Mouse (Mus musculus) hindbrain, postnatal 0 days (tissue): ENCODE results near the gene Abca4. TPM values are rescaled to one million over a fixed set of nuclear protein-coding genes. Genes with fewer than 3 reads are reported as not detected.

Experiments
- ATAC-seq: fragments of 200-750 bp; cut with Nextera tagmentation; 2 replicates; pipeline ENCODE4 v1.8.0; 2017; ENCODE audit warnings: mild to moderate bottlenecking, moderate TSS enrichment, moderate library complexity
- DNase-seq: peaks from one replicate; pipeline ENCODE4 v3.0.0-alpha.2; 2015; ENCODE audit warnings: low spot score
- H3K27ac ChIP-seq: fragments of 300-500 bp; sonication (generic); 2 replicates; pipeline ENCODE4 v1.5.1; 2014; ENCODE audit warnings: mild to moderate bottlenecking
- H3K27me3 ChIP-seq: fragments of 300-500 bp; sonication (generic); 2 replicates; pipeline ENCODE4 v1.6.1; 2014; ENCODE audit warnings: low read length, mixed read lengths; ENCODE audit not compliant: insufficient read depth
- H3K36me3 ChIP-seq: fragments of 300-500 bp; sonication (generic); 2 replicates; pipeline ENCODE4 v1.6.1; 2014; ENCODE audit warnings: low read length, mixed read lengths; ENCODE audit not compliant: insufficient read depth
- H3K4me1 ChIP-seq: fragments of 300-500 bp; sonication (generic); 2 replicates; pipeline ENCODE4 v1.6.1; 2014; ENCODE audit warnings: antibody characterized with exemption, low read length, mixed read lengths; ENCODE audit not compliant: insufficient read depth
- H3K4me2 ChIP-seq: fragments of 300-500 bp; sonication (generic); 2 replicates; pipeline ENCODE4 v1.6.1; 2014; ENCODE audit warnings: low read depth, mild to moderate bottlenecking, low read length, moderate library complexity, mixed read lengths
- H3K4me3 ChIP-seq: fragments of 300-500 bp; sonication (generic); 2 replicates; pipeline ENCODE4 v1.5.1; 2014; ENCODE audit warnings: low read length
- H3K9ac ChIP-seq: fragments of 300-500 bp; sonication (generic); replicated peaks from 2 replicates; pipeline ENCODE4 v1.6.1; 2014; ENCODE audit warnings: mild to moderate bottlenecking, low read length, moderate library complexity, mixed read lengths
- H3K9me3 ChIP-seq: fragments of 300-500 bp; sonication (generic); 2 replicates; pipeline ENCODE4 v1.6.1; 2016; ENCODE audit warnings: low read length, mixed read lengths
- CTCF ChIP-seq: IDR thresholded peaks from 2 replicates; pipeline ENCODE4 v1.5.1; 2016; ENCODE audit warnings: antibody characterized with exemption, control low read depth, low read depth
- WGBS: fragments of 180-500 bp; shearing (Covaris S2); extraction: QIAGEN DNeasy Blood & Tissue Kit; methylation state at CpG from one replicate; pipeline ENCODE4 v1.1.7; 2014; 5-methylcytosine and 5-hydroxymethylcytosine counted together
- polyA plus RNA-seq: library from polyadenylated mRNA; unstranded; fragments of >200 nt; fragmentation: Nextera tagmentation; extraction: Ambion mirVana; gene quantifications from 2 replicates; pipeline ENCODE4 v1.2.1, GENCODE M21; 2015
- total RNA-seq: library from RNA; depleted of rRNA; stranded (reverse); fragments of >200 nt; gene quantifications from 2 replicates; pipeline ENCODE4 v1.2.3, GENCODE M21; 2014

The Abca4 gene
- total and polyA plus RNA-seq, 2 experiments from 2014 or later: 4.8 to 11.7 TPM

GRCm38 (mm10) chr3:122034240-122034639 lies 10.0 kb upstream of the Abca4 start:
- TF ChIP-seq CTCF: no peak
- Histone ChIP-seq H3K27me3 (no peaks in the 10 kb centered on the region), H3K4me3 (no peak overlapping the region), H3K4me2 (no peak overlapping the region), H3K4me1 (no peaks in the 10 kb centered on the region), H3K9ac (no peak overlapping the region), H3K27ac (no peak overlapping the region), H3K9me3 (no peaks in the 10 kb centered on the region), H3K36me3 (no peaks in the 10 kb centered on the region)
- 77% methylated on average over 5 of the region's 5 CpGs for WGBS
- no peak for DNase-seq
- ATAC-seq: no peak

- no peaks in the 10 kb centered on the region for H3K36me3 ChIP-seq
- DNase-seq: no peak
- ATAC-seq: no peak
- no peaks in the 10 kb centered on the region for H3K27me3 ChIP-seq
- no peak overlapping the region for H3K9ac ChIP-seq
- H3K27ac ChIP-seq: no peak overlapping the region
- H3K4me2 ChIP-seq: no peak overlapping the region
- WGBS: 44% methylated on average over 3 of the region's 3 CpGs
- TF ChIP-seq CTCF: no peak
- H3K4me3 ChIP-seq: no peak overlapping the region
- no peaks in the 10 kb centered on the region for H3K9me3 ChIP-seq
- H3K4me1 ChIP-seq: no peaks in the 10 kb centered on the region
Observed at GRCm38 (mm10) chr3:122035092-122035491, 9.2 kb upstream of the Abca4 start.

- WGBS: 76% methylated on average over 6 of the region's 6 CpGs
- Histone ChIP-seq H3K4me3 (no peak overlapping the region), H3K36me3 (no peaks in the 10 kb centered on the region), H3K4me1 (0 out of 2 replicates have a peak, but pooled peaks cover 10% of the 10 kb centered on the region), H3K9ac (no peak overlapping the region), H3K27me3 (peaks cover 4% of the 10 kb centered on the region; the same call in 1 of the 2 replicates), H3K27ac (no peak overlapping the region), H3K4me2 (no peak overlapping the region), H3K9me3 (no peaks in the 10 kb centered on the region)
- no peak for TF ChIP-seq CTCF
- DNase-seq: no peak
- ATAC-seq: no peak
Observed at GRCm38 (mm10) chr3:122040522-122040921, 3.7 kb upstream of the Abca4 start.

- WGBS: 35% methylated on average over 8 of the region's 8 CpGs
- Histone ChIP-seq H3K4me2 (no peak overlapping the region), H3K9me3 (no peaks in the 10 kb centered on the region), H3K36me3 (no peaks in the 10 kb centered on the region), H3K27me3 (peaks cover 4% of the 10 kb centered on the region; the same call in 1 of the 2 replicates), H3K4me3 (no peak overlapping the region), H3K4me1 (peaks cover 22% of the 10 kb centered on the region), H3K27ac (0 out of 2 replicates have a peak overlapping the region, but pooled peaks have one; percentile 65), H3K9ac (no peak overlapping the region)
- no peak for TF ChIP-seq CTCF
- ATAC-seq (no peak), DNase-seq (peak; percentile 6)
Observed at GRCm38 (mm10) chr3:122043102-122043501, 1.1 kb upstream of the Abca4 start.

- Histone ChIP-seq H3K27me3 (peaks cover 4% of the 10 kb centered on the region; the same call in 1 of the 2 replicates), H3K36me3 (no peaks in the 10 kb centered on the region), H3K4me3 (no peak overlapping the region), H3K4me1 (peaks cover 24% of the 10 kb centered on the region), H3K27ac (no peak overlapping the region), H3K4me2 (peak overlapping the region; percentile 30), H3K9me3 (no peaks in the 10 kb centered on the region), H3K9ac (no peak overlapping the region)
- ATAC-seq (peak; percentile 49), DNase-seq (peak; percentile 82)
- WGBS: 10% methylated on average over 10 of the region's 10 CpGs
- no peak for TF ChIP-seq CTCF
Observed at GRCm38 (mm10) chr3:122046187-122046620, 2.0 kb downstream of the Abca4 start.

DNA sequence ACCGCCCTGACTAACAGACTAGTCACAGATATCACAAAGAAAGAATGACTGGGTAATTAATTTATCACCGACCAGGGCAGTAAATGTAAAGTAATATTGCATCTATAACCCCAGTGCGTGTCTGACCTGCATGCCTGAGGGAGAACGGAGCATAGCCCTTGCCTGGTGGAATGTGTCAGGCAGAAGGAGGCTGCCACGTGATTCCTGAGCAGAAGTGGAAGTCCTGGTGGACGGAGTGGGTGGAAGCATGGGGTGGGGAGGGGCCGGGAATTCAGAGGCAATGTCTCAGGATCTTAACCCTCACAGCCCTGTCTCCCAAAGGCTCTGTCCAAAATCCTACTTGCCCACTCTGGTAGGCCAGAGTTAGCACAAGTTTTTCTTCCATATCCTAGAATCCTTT lies 3.2 kb downstream of the Abca4 start:
- no peaks in the 10 kb centered on the region for H3K9me3 ChIP-seq
- TF ChIP-seq CTCF: no peak
- no peak for DNase-seq
- no peak overlapping the region for H3K27ac ChIP-seq
- no peak overlapping the region for H3K9ac ChIP-seq
- H3K27me3 ChIP-seq: peaks cover 4% of the 10 kb centered on the region; the same call in 1 of the 2 replicates
- ATAC-seq: no peak; the same call in 1 of the 2 replicates
- no peak overlapping the region for H3K4me2 ChIP-seq
- peaks cover 24% of the 10 kb centered on the region for H3K4me1 ChIP-seq
- H3K36me3 ChIP-seq: no peaks in the 10 kb centered on the region
- no peak overlapping the region for H3K4me3 ChIP-seq
- WGBS: 41% methylated on average over 7 of the region's 7 CpGs
